Mouse (Mus musculus) bone marrow macrophage, adult 2 months (primary cell): ENCODE data around the gene Ahdc1.

ENCODE experiments used
- CTCF ChIP-seq: IDR thresholded peaks from 2 replicates; pipeline ENCODE4 v1.5.1; 2012; ENCODE audit warnings: low read depth, mild to moderate bottlenecking, low read length, moderate library complexity
- POLR2A ChIP-seq: IDR thresholded peaks from 2 replicates; pipeline ENCODE4 v1.6.1; 2012; ENCODE audit warnings: mild to moderate bottlenecking, low read depth, low read length, borderline replicate concordance

- no peak for TF ChIP-seq POLR2A
- no peak for TF ChIP-seq CTCF
Observed at GRCm38 (mm10) chr4:133010611-133011010, 449 bp upstream of the Ahdc1 start.
